Mouse (Mus musculus): ENCODE results near the gene Zcchc13.

The Zcchc13 gene

GRCm38 (mm10) chrX:103630303-103630702 is at the start of gene Zcchc13:
Gene Zcchc13 (plus strand): TSS chrX:103630586.
- DNase-seq (ENCODE audit: low spot score) = no peak

GRCm38 (mm10) chrX:103584262-103584661 is 46.1 kb upstream of the Zcchc13 start:
- no peak for DNase-seq (ENCODE audit: low spot score)

- no peak for DNase-seq (ENCODE audit: low spot score)
Measured at GRCm38 (mm10) chrX:103592056-103592455, 38.3 kb upstream of the Zcchc13 start.

- no peak for DNase-seq (ENCODE audit: low spot score)
Measured at GRCm38 (mm10) chrX:103602553-103602952, 27.8 kb upstream of the Zcchc13 start.

GRCm38 (mm10) chrX:103604211-103604610 is 26.2 kb upstream of the Zcchc13 start:
- DNase-seq (ENCODE audit: low spot score) = no peak

- DNase-seq (ENCODE audit: low spot score) = no peak
Measured at GRCm38 (mm10) chrX:103605473-103605872, 24.9 kb upstream of the Zcchc13 start.

- no peak for DNase-seq (ENCODE audit: low spot score)
Measured at GRCm38 (mm10) chrX:103610401-103610800, 20.0 kb upstream of the Zcchc13 start.

- DNase-seq (ENCODE audit: low spot score) = no peak
Measured at GRCm38 (mm10) chrX:103611462-103611861, 18.9 kb upstream of the Zcchc13 start.

- DNase-seq (ENCODE audit: low spot score) = no peak
Measured at GRCm38 (mm10) chrX:103614700-103615233, 15.6 kb upstream of the Zcchc13 start.

- no peak for DNase-seq (ENCODE audit: low spot score)
Measured at GRCm38 (mm10) chrX:103615453-103615852, 14.9 kb upstream of the Zcchc13 start.

- peak; percentile 29 for DNase-seq (ENCODE audit: low spot score)
Measured at GRCm38 (mm10) chrX:103616162-103616535, 14.2 kb upstream of the Zcchc13 start.

- peak; percentile 75 for DNase-seq (ENCODE audit: low spot score)
Measured at GRCm38 (mm10) chrX:103616536-103617404, 13.6 kb upstream of the Zcchc13 start.

- no peak for DNase-seq (ENCODE audit: low spot score)
Measured at GRCm38 (mm10) chrX:103617405-103618095, 12.8 kb upstream of the Zcchc13 start.

GRCm38 (mm10) chrX:103621799-103622198 is 8.6 kb upstream of the Zcchc13 start:
- DNase-seq (ENCODE audit: low spot score) = peak; percentile 7

GRCm38 (mm10) chrX:103622260-103622934 is 8.0 kb upstream of the Zcchc13 start:
- peak; percentile 92 for DNase-seq (ENCODE audit: low spot score)

- DNase-seq (ENCODE audit: low spot score) = peak; percentile 8
Measured at GRCm38 (mm10) chrX:103622935-103623280, 7.5 kb upstream of the Zcchc13 start.

GRCm38 (mm10) chrX:103623411-103623845 is 7.0 kb upstream of the Zcchc13 start:
- DNase-seq (ENCODE audit: low spot score) = peak; percentile 15

- DNase-seq (ENCODE audit: low spot score) = no peak
Measured at GRCm38 (mm10) chrX:103624426-103625168, 5.8 kb upstream of the Zcchc13 start.

- peak; percentile 8 for DNase-seq (ENCODE audit: low spot score)
Measured at GRCm38 (mm10) chrX:103628890-103629289, 1.5 kb upstream of the Zcchc13 start.

GRCm38 (mm10) chrX:103633895-103634294 is 3.5 kb downstream of the Zcchc13 start:
- DNase-seq (ENCODE audit: low spot score) = no peak

- no peak for DNase-seq (ENCODE audit: low spot score)
Measured at GRCm38 (mm10) chrX:103636021-103636420, 5.6 kb downstream of the Zcchc13 start.

GRCm38 (mm10) chrX:103638566-103638965 is 8.2 kb downstream of the Zcchc13 start:
- no peak for DNase-seq (ENCODE audit: low spot score)

All from urinary bladder, postnatal 14 days (tissue).